Mouse (Mus musculus): ENCODE measurements around the gene 0610012G03Rik. TPM values are rescaled to one million over a fixed set of nuclear protein-coding genes. Genes with fewer than 3 reads are reported as not detected.

Gene 0610012G03Rik
- polyA plus RNA-seq, 1 experiment, result 106 TPM

DNA sequence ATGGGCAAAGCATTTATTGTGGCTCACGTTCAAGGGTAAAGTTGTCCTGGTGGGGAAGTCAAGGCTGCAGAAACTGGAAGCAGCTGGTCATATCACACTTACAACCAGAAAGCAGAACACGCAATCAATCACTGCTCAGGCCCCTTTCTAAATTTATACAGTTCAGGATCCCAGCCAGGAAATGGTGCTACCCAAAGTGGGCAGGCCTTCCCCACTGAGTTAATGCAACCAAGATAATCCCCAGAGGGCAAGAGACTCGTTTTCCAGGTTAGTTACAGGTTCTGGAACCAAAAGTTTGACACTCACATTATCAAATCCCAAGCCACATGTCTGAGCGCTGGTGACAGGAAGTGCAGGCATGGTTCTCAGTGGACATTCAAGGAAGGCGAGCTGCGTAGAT lies 9.4 kb downstream of the 0610012G03Rik start:
- no peaks in the 10 kb centered on the region for H3K4me1 ChIP-seq (ENCODE audit: control insufficient read depth, insufficient read depth, insufficient read length, low read length)
- no peak overlapping the region for H3K27ac ChIP-seq (replicated peaks; ENCODE audit: low read depth, low read length)
- H3K4me3 ChIP-seq (ENCODE audit: insufficient read depth, low read depth, low read length), result no peak overlapping the region

DNA sequence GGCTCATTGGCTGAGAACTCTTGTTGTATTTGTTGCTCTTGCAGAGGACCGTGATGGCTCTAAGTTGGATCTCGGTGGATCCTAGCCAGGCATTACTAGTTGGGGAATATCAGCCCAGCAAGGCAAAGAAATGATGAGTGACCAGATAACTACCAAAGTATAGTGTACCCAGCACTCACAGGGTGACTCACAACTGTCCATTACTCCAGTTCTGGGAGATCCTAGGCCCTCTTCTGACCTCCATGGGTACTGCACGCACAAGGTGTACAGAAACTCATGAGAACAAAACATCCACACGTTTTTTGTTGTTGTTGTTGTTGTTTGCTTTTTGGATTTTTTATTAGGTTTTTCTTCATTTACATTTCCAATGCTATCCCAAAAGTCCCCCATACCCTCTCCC lies 11.7 kb downstream of the 0610012G03Rik start:
- H3K4me1 ChIP-seq (ENCODE audit: control insufficient read depth, insufficient read depth, insufficient read length, low read length), result no peaks in the 10 kb centered on the region
- no peak overlapping the region for H3K27ac ChIP-seq (replicated peaks; ENCODE audit: low read depth, low read length)
- H3K4me3 ChIP-seq (ENCODE audit: insufficient read depth, low read depth, low read length), result no peak overlapping the region

DNA sequence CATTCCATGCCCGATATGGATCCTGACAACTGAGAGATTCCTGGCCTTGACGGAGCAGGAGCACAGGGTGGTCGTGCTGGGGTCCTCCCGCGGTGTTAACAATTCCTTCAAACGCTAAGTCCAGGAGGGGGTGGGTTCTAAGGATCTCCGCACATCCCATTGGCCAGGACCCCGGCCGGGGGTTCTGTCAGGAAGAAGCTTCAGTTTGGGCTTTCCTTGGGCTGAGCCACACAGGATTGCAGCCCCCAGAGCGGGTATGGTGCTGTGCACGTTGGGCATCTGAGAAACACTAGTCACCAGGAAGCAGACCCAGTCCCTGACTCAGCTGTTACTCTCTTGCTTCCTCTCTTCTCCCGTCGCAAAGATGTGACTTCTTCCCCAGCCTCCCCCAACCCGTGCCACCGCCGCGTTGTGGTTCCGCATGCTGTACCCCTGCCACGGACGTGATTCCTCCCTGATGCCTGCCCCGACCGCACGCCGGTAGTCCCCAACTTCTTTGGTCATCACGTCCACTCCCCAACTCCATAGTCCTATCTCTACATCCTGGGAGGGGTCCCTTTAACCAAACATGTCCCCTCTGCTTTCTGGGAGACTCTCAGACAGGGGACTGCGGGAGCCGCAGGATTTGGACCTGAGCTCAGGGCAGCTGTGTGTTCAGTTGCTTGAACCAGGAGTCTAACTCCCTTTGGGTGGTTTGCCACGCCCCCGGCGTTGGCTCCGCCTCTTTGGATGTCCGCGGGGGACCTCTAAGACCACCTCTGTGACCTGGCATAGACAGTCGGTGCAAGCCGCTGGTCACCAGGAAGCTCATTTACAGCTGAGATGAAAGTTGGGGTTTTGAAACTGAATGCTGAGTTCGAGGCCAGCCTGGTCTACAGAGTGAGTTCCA lies 13.0 kb downstream of the 0610012G03Rik start:
- Histone ChIP-seq H3K4me3 (ENCODE audit: insufficient read depth, low read depth, low read length) (peak overlapping the region; percentile 46), H3K4me1 (ENCODE audit: control insufficient read depth, insufficient read depth, insufficient read length, low read length) (no peaks in the 10 kb centered on the region), H3K27ac (replicated peaks; ENCODE audit: low read depth, low read length) (peak overlapping the region; percentile 14; the same call in 1 of the 2 replicates)

DNA sequence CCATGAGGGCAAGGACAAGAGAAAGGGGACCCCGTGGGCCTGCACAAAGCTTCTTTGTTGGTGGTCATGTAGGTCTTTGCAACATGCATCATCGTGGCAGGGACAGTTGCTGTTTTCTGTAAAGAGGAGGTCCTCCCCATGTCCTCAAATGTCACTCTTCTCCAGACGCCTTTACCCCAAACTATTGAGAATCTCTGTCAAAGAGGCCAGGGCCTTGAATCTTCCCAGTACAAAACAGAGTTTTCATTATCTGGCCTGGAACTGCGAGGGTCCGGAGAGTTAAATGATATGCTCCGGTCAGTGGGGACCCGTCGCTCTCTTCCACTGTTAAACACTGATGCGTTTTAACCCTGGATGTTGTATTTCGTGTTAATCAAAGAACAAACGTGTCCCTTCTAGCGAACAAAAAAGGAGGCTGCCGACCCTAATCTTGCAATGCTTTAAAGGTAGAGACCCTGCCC lies 13.7 kb downstream of the 0610012G03Rik start:
- H3K27ac ChIP-seq (replicated peaks; ENCODE audit: low read depth, low read length), result peak overlapping the region; percentile 62
- H3K4me3 ChIP-seq (ENCODE audit: insufficient read depth, low read depth, low read length), result peak overlapping the region; percentile 46
- no peaks in the 10 kb centered on the region for H3K4me1 ChIP-seq (ENCODE audit: control insufficient read depth, insufficient read depth, insufficient read length, low read length)

DNA sequence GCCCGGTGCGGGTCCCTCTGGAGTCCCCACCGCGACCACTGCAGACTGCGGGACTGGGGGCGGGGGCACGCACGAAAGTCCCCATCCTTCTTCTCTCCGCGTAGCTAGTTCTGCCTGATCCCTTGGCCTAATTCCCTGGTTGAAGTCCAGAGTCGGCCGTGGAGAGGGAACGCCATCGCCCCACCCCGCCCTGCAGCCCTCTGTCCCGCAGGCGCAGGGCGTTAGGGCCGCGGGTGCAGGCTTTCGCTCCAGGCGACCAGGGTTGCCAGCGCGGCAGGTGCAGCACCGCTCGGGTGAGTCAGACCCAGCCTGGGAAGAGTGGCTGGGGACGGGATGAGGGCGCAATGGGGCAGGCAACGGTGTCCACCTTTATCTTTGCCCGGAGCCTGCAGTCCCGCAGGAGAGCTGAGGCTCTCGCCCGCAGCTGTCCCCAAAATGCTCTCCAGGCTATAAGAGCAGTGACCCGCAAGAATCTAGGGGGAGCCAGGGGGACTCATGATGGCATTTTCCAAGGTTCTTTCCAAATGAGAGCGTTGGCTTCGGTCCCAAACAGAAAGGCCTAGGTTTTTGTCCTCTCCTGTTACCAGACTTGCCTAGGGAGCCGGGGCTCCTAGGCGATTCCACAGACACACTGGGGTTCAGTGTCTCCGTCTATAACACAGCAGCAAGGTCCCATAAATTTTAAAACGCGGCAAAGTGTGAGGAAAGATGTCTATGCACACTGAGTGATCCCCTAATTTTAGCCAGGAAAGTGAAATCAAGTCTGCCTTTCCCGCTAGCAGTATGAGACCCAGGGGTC lies 14.3 kb downstream of the 0610012G03Rik start, which contains the start of gene Pigz:
Gene Pigz, plus strand, starts transcription at position 101 of the 799 bp plus-strand sequence.
- Histone ChIP-seq H3K27ac (replicated peaks; ENCODE audit: low read depth, low read length) (peak within 1 kb of the TSS; percentile 62), H3K4me3 (ENCODE audit: insufficient read depth, low read depth, low read length) (peak within 1 kb of the TSS; percentile 66), H3K4me1 (ENCODE audit: control insufficient read depth, insufficient read depth, insufficient read length, low read length) (no peaks in the 10 kb centered on the region)

DNA sequence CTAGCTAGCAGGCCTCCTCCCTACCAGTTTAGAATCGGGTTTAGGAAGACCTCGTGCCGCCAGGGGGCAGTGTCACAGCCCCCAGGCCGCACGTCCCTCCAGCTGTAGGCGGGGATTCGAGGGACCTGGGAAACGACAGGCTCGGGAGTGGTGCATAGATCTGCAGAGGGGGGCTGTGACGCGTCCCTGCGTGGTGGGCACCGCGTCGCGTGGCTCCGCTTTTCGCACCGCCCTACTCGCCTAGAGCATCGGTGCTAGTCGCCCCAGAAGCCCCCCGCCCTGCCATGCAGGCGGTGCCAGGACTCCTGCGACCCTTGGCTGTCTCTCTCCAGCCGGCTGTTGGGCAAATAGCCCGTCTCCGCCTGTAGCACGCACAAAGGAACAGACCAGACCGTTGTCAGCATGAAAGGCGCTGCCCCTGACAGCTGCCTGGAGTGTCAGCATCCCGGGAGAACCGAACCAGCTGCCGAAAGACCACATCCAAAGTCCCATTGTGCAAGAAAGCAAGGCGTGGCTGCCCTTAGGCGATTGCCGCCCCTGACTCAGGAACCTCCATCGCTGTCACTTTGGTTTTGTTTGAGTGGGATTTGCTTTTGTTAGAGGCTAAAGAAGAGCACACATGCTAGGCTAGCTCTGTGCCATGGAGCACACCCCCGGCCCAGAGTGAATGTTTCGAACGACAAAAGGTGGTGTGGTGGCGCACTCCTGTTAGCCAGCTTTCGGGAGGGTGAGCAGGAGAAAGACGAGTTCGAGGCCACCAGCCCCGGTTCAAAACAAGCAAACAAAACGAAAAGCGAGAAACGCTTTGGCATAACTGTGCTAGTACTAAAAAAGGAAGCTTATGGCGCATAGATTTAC lies 15.2 kb downstream of the 0610012G03Rik start:
- Histone ChIP-seq H3K4me1 (ENCODE audit: control insufficient read depth, insufficient read depth, insufficient read length, low read length) (no peaks in the 10 kb centered on the region), H3K4me3 (ENCODE audit: insufficient read depth, low read depth, low read length) (peak overlapping the region; percentile 66), H3K27ac (replicated peaks; ENCODE audit: low read depth, low read length) (peak overlapping the region; percentile 62)

DNA sequence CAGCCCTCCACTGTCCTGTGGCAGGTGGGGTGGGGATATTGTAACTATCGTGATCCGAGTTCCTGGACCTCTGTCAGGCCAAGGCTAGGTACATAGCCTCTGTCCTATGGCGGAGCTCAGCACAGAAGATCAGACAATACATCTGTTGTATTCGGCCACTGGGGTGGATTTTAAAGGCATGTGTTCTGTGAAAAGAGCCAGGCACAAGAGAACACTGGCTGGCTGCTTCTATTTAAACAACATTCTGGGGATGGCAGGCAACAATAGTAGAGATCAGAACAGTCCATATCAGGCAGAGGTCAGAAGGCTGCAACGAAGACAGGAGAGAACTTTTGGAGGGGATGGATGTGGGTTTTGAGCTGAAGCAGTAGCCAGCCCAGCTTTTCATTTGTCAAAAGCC lies 16.0 kb downstream of the 0610012G03Rik start:
- no peak overlapping the region for H3K4me3 ChIP-seq (ENCODE audit: insufficient read depth, low read depth, low read length)
- H3K27ac ChIP-seq (replicated peaks; ENCODE audit: low read depth, low read length), result no peak overlapping the region
- H3K4me1 ChIP-seq (ENCODE audit: control insufficient read depth, insufficient read depth, insufficient read length, low read length), result no peaks in the 10 kb centered on the region

DNA sequence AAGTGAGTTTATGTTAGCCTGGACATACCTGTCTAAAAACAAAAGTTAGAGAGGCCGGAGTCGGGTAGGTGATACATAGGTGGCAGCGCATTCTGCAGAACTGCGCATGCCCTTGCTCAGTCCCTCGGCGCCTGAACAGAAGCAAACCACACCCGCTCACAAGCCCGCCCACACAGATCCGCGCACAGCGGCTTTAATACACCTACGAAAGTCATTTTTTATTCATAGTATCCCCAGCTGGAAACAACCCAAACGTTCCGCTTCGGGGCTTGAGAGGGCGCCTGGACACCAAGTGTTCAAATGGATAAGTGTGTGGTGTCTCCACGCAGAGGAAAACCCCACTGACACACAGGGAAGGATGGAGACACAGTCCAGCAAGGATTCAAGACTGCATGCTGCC lies 17.0 kb downstream of the 0610012G03Rik start:
- Histone ChIP-seq H3K27ac (replicated peaks; ENCODE audit: low read depth, low read length) (no peak overlapping the region), H3K4me3 (ENCODE audit: insufficient read depth, low read depth, low read length) (no peak overlapping the region), H3K4me1 (ENCODE audit: control insufficient read depth, insufficient read depth, insufficient read length, low read length) (no peaks in the 10 kb centered on the region)

DNA sequence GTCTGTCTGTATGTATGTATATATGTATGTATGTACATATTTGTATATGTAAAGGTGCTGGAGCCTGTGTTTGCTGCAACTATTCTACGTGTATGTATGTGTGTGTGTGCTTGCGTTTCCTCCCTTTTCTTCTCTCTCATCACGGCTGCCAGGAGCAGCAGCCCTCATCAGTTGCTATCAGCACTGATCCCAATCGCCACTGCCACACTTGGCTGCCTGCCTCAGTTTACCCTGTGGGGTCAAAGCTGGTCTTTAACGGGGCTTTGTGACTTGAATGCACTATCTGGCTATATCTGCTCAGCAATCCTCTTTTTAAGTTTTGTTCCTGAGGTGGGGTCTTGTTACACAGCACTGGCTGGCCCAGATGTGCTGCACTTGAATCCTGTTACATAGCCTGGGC lies 20.9 kb downstream of the 0610012G03Rik start:
- no peak overlapping the region for H3K27ac ChIP-seq (replicated peaks; ENCODE audit: low read depth, low read length)
- H3K4me1 ChIP-seq (ENCODE audit: control insufficient read depth, insufficient read depth, insufficient read length, low read length), result no peaks in the 10 kb centered on the region
- no peak overlapping the region for H3K4me3 ChIP-seq (ENCODE audit: insufficient read depth, low read depth, low read length)

DNA sequence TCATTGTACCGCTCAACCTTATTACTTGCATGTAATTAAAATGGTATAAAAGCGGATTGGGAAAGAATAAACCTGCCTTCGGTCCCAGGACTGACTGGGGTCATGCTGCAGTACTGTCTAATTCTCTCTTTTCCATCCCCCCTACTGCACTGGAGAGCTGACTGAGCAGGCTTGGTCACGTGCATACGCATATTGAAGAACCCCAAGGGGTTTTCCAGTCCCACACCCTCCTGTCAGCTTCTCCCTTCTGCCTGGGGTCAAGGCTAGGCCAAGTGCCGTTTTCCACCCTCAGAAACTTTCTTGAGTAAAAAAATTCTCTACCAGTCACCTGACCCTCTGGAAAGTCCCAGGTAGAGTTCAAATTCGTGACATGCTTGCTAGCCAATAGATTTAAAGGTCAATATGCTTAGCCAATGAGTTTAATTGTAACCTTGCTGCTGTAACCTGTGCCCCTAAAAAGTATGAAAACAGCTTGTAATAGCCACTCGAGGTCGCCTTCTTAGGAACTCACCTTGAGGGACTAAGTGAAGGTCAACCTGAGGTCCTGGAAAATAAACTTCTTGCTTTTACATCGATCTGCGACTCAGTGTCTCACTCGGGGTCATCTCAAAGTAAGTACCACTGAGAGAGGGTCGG lies 21.6 kb downstream of the 0610012G03Rik start:
- H3K4me1 ChIP-seq (ENCODE audit: control insufficient read depth, insufficient read depth, insufficient read length, low read length), result no peaks in the 10 kb centered on the region
- no peak overlapping the region for H3K27ac ChIP-seq (replicated peaks; ENCODE audit: low read depth, low read length)
- no peak overlapping the region for H3K4me3 ChIP-seq (ENCODE audit: insufficient read depth, low read depth, low read length)

DNA sequence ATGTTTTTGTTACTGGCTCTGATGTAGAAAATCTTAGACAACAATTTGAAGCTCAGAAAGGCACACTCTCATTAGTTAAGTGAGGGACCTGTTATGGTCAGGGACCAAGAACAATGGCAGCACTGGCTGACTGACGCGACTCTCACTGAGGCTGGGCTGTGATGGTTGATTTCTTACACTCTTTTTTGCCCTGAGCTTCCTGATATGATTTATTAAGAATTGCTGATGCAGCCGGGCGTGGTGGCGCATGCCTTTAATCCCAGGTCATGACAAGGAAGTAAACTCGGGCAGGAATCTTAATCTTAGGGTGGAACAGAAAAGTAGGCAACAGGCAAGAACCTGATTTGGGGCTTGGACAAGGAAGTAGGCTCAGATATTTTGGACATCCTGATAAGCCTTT lies 22.2 kb downstream of the 0610012G03Rik start:
- Histone ChIP-seq H3K4me1 (ENCODE audit: control insufficient read depth, insufficient read depth, insufficient read length, low read length) (no peaks in the 10 kb centered on the region), H3K27ac (replicated peaks; ENCODE audit: low read depth, low read length) (no peak overlapping the region), H3K4me3 (ENCODE audit: insufficient read depth, low read depth, low read length) (no peak overlapping the region)

DNA sequence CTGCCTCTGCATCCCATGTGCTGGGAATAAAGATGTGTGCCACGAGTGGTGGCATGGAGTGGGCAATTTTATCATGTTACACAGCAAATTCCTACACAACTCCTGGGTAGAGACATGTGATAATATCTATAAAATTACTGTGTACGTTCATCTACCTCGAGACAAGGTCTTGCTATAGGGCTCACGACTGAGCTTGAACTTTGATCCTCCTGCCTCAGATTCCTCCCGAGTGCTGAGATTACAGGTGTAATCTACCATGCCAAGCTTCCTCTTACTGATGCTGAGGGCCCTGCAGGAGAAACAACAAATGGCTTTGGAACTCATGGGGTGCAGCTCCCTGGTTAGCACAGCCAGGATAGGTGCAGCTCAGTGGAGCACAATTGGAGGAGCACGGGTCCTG lies 23.9 kb downstream of the 0610012G03Rik start:
- Histone ChIP-seq H3K27ac (replicated peaks; ENCODE audit: low read depth, low read length) (no peak overlapping the region), H3K4me1 (ENCODE audit: control insufficient read depth, insufficient read depth, insufficient read length, low read length) (no peaks in the 10 kb centered on the region), H3K4me3 (ENCODE audit: insufficient read depth, low read depth, low read length) (no peak overlapping the region)

DNA sequence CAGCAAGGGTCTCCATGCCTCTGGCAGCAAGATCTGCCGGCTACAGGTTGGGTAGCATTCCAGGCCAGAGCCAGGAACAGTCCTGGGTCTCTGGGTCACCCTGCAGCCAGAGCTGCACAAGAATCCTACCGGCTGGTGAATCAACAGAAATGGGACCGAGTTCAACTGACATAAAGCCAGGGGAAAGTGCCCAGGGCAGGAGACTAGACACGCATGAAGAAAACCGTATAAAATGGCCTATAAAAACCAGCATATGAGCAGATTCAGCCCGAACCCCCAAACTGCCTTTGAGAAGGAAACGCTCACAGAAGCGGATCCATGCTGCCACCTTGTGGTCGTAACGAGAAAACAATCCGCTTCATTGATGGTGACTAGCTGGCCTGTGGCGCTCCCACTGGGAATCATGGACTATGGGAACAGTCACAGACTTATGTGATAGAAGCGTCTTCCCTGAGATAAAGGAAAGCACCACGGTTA lies 30.0 kb downstream of the 0610012G03Rik start:
- no peak overlapping the region for H3K4me3 ChIP-seq (ENCODE audit: insufficient read depth, low read depth, low read length)
- H3K27ac ChIP-seq (replicated peaks; ENCODE audit: low read depth, low read length), result no peak overlapping the region
- H3K4me1 ChIP-seq (ENCODE audit: control insufficient read depth, insufficient read depth, insufficient read length, low read length), result no peaks in the 10 kb centered on the region

DNA sequence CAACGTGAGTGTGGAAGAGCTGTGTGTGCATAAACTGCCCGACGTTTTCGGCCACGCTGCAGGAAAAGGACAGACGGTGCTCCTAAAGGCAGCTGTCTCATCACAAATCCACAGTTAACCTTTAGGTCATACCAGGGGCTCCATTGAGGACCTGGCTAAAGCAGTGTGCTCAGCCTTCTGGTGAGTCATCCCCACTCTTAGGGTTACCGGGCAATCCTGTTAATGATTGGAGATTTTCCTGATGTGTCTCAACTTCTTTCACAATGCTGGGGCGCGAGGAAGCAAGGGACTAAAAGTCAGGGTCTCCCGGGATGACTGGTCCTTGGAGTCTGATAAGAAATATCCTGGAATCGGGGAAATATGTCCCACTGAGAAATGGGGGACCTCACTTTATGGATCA lies 30.5 kb downstream of the 0610012G03Rik start:
- H3K4me1 ChIP-seq (ENCODE audit: control insufficient read depth, insufficient read depth, insufficient read length, low read length), result no peaks in the 10 kb centered on the region
- H3K27ac ChIP-seq (replicated peaks; ENCODE audit: low read depth, low read length), result no peak overlapping the region
- no peak overlapping the region for H3K4me3 ChIP-seq (ENCODE audit: insufficient read depth, low read depth, low read length)

Data from brown adipose tissue, adult 24 weeks (tissue).